Mouse (Mus musculus): ENCODE data around the gene Smug1. TPM values are rescaled to one million over a fixed set of nuclear protein-coding genes. Genes with fewer than 3 reads are reported as not detected.

The Smug1 gene
- polyA plus RNA-seq, 1 experiment from 2014 or later: 13.0 TPM

DNA sequence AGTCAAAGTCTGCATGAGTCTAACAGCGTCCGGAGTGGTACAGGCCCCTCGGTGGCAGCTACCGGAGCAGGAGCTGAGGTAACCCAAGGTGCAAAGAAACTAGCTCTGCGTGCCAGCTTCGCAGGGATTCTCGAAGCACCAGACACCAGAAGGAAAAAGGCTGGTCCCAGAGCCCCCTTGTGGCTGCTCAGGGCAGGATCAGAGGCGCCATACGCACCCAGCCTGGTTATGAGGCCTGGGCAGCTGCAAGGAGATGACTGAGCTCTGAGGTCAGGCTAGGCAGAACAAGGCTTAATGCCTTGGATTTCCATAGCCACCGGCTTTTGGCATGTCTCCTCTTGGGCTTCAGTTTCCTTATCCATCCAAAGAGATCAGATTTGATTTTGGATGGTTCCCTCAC lies 5.6 kb upstream of the Smug1 start:
- Histone ChIP-seq H3K4me1 (replicated peaks; ENCODE audit: insufficient read depth, low read length) (peaks cover 31% of the 10 kb centered on the region), H3K9ac (ENCODE audit: low read depth, low read length) (no peak overlapping the region), H3K36me3 (ENCODE audit: insufficient read depth, low read length) (no peaks in the 10 kb centered on the region), H3K9me3 (replicated peaks; ENCODE audit: low read length) (no peaks in the 10 kb centered on the region), H3K27me3 (ENCODE audit: insufficient read depth, low read length) (0 out of 2 replicates have a peak, but pooled peaks cover 7% of the 10 kb centered on the region), H3K27ac (no peak overlapping the region), H3K4me2 (ENCODE audit: low read length) (no peak overlapping the region), H3K4me3 (replicated peaks; ENCODE audit: low read depth, low read length) (no peak overlapping the region)
- TF ChIP-seq CTCF (IDR thresholded peaks at IDR 0.05; ENCODE audit: low read depth): peak; percentile 86
- ATAC-seq (replicated peaks; ENCODE audit: low FRiP score, low read depth): no peak
- 8% methylated on average over 10 of the region's 10 CpGs for WGBS
- peak; percentile 90 for DNase-seq (ENCODE audit: low spot score)

DNA sequence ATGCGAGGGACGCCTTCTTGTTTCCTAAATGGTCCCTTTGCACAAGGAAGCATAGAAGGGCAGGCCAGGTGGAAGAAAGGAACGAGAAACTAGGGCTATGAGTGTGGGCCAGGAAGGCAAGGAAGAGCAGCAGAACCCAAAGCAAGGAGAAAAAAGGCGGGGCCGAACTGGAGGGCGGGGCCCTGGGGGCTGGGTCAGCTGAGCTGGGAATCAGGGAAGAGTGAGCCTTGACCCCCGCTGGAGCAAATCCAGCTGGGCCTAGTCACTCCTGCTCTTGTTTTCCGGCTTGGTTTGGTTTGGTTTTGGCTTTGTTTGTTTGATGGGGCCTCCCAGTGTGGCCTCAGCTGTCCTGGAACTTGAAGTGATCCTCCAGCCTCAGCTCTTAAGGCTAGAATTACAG lies 4.4 kb upstream of the Smug1 start:
- no peak overlapping the region for H3K4me2 ChIP-seq (ENCODE audit: low read length)
- H3K36me3 ChIP-seq (ENCODE audit: insufficient read depth, low read length): no peaks in the 10 kb centered on the region
- H3K4me3 ChIP-seq (replicated peaks; ENCODE audit: low read depth, low read length): no peak overlapping the region
- H3K4me1 ChIP-seq (replicated peaks; ENCODE audit: insufficient read depth, low read length): peaks cover 23% of the 10 kb centered on the region
- no peaks in the 10 kb centered on the region for H3K9me3 ChIP-seq (replicated peaks; ENCODE audit: low read length)
- no peak for TF ChIP-seq CTCF (IDR thresholded peaks at IDR 0.05; ENCODE audit: low read depth)
- WGBS: 21% methylated on average over 8 of the region's 8 CpGs
- DNase-seq (ENCODE audit: low spot score) (peak; percentile 86), ATAC-seq (replicated peaks; ENCODE audit: low FRiP score, low read depth) (no peak)
- H3K9ac ChIP-seq (ENCODE audit: low read depth, low read length): no peak overlapping the region
- 0 out of 2 replicates have a peak overlapping the region, but pooled peaks have one; percentile 19 for H3K27ac ChIP-seq
- H3K27me3 ChIP-seq (ENCODE audit: insufficient read depth, low read length): 0 out of 2 replicates have a peak, but pooled peaks cover 7% of the 10 kb centered on the region

DNA sequence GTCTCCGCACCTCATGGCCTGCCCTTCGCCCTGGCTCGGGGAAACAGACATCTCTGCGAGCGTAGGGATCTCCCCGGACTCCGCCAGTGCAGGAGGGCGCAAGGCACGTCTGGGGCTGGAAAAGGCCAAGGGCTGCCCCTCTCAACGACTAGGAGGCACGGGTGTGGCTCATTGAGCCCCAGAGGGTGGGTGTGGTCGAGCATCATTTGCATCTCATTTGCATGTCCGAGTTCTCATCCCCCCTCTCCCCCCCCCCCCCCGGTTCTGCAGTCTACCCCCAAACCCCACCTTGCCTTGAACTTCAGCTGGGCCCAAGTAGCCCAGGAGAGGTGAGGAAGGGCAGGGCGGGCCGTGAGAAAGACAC lies 3.4 kb upstream of the Smug1 start:
- DNase-seq (ENCODE audit: low spot score): no peak
- no peak for TF ChIP-seq CTCF (IDR thresholded peaks at IDR 0.05; ENCODE audit: low read depth)
- H3K36me3 ChIP-seq (ENCODE audit: insufficient read depth, low read length): no peaks in the 10 kb centered on the region
- peak overlapping the region; percentile 27; the same call in 1 of the 2 replicates for H3K9ac ChIP-seq (ENCODE audit: low read depth, low read length)
- peak overlapping the region; percentile 95 for H3K4me2 ChIP-seq (ENCODE audit: low read length)
- 17% methylated on average over 15 of the region's 16 CpGs for WGBS
- H3K9me3 ChIP-seq (replicated peaks; ENCODE audit: low read length): no peaks in the 10 kb centered on the region
- no peak overlapping the region for H3K27ac ChIP-seq
- H3K27me3 ChIP-seq (ENCODE audit: insufficient read depth, low read length): 0 out of 2 replicates have a peak, but pooled peaks cover 7% of the 10 kb centered on the region
- peaks cover 23% of the 10 kb centered on the region for H3K4me1 ChIP-seq (replicated peaks; ENCODE audit: insufficient read depth, low read length)
- ATAC-seq (replicated peaks; ENCODE audit: low FRiP score, low read depth): no peak
- H3K4me3 ChIP-seq (replicated peaks; ENCODE audit: low read depth, low read length): peak overlapping the region; percentile 39

DNA sequence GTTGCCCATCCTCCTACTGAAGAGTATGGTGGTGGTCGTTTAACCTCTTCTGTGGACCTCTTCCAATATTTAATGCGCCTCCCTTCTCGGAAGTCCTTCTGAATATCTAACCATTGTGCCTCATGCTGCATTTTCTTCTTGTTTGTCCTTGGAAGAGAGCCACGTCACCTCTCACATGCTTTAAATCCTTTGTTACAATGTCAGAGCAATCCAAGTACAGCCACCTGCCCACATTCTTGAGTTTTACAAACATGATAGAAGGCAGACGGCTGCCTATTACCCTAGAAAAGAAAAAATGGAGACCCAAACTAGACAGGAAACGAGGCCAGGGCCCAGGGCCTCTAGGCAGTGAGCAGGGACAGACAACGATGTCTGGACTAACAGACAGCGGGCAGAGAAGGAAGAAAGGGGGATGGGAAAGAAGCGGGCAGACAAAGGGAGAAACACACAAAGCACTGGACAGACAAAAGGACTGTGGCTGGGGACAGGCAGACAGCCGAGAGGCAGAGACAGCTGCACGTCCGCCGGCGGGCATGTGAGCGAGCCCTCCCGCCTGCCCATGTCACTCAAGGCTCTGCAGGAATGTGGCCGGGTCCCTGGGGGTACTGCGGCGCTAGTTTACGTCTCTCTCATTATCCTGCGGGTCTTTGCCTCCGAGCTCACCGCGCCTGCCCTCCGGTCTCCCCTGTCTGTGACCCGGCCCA lies 2.9 kb upstream of the Smug1 start:
- Histone ChIP-seq H3K4me2 (ENCODE audit: low read length) (peak overlapping the region; percentile 95), H3K4me3 (replicated peaks; ENCODE audit: low read depth, low read length) (peak overlapping the region; percentile 39), H3K36me3 (ENCODE audit: insufficient read depth, low read length) (no peaks in the 10 kb centered on the region), H3K4me1 (replicated peaks; ENCODE audit: insufficient read depth, low read length) (peaks cover 26% of the 10 kb centered on the region), H3K27me3 (ENCODE audit: insufficient read depth, low read length) (0 out of 2 replicates have a peak, but pooled peaks cover 7% of the 10 kb centered on the region), H3K9ac (ENCODE audit: low read depth, low read length) (peak overlapping the region; percentile 59), H3K27ac (no peak overlapping the region), H3K9me3 (replicated peaks; ENCODE audit: low read length) (no peaks in the 10 kb centered on the region)
- TF ChIP-seq CTCF (IDR thresholded peaks at IDR 0.05; ENCODE audit: low read depth): no peak
- ATAC-seq (replicated peaks; ENCODE audit: low FRiP score, low read depth) (no peak), DNase-seq (ENCODE audit: low spot score) (peak; percentile 48)
- 10% methylated on average over 26 of the region's 26 CpGs for WGBS

DNA sequence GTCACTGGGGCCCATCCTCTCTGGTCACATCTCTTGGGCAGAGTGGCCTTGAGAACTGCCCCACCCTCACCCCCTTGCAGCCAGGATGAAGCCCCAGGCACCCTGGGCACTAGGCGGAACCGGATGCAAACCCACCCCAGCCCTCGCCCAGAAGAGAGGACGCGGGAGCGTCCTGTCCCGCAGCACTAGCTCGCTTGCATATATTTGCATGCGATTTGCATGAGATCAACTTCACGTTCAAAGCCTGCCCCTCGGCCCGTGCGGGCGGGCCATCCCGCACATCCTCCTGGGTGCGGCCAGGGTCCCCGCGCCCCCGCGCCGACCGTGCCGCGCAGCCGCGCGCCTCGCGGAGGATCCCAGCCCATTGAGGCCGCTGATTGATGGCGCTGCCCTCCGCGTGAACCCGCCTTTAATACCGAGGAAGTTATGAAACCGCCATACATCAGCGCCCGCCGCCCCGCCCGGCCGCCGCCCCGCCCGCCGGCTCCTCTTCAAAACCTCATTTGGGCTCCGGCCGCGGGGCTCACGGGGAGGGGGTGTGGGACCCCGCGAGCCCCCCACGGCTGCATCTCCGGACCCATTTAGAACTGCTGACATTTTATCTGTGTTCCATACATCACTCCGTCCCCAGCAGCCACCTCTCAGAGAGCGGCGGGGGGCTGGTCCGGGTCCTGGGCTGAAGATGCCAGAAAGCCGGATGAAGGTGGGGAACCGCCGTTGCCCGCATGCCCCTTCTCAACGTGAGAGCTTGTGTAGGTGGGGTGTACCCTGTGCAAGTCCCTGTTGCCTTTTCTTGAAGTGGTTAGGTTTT lies 2.1 kb upstream of the Smug1 start:
- no peak for TF ChIP-seq CTCF (IDR thresholded peaks at IDR 0.05; ENCODE audit: low read depth)
- Histone ChIP-seq H3K4me3 (replicated peaks; ENCODE audit: low read depth, low read length) (peak overlapping the region; percentile 39), H3K27ac (peak overlapping the region; percentile 44; the same call in 1 of the 2 replicates), H3K9ac (ENCODE audit: low read depth, low read length) (peak overlapping the region; percentile 59), H3K4me2 (ENCODE audit: low read length) (peak overlapping the region; percentile 95), H3K36me3 (ENCODE audit: insufficient read depth, low read length) (no peaks in the 10 kb centered on the region), H3K4me1 (replicated peaks; ENCODE audit: insufficient read depth, low read length) (peaks cover 26% of the 10 kb centered on the region), H3K9me3 (replicated peaks; ENCODE audit: low read length) (no peaks in the 10 kb centered on the region), H3K27me3 (ENCODE audit: insufficient read depth, low read length) (0 out of 2 replicates have a peak, but pooled peaks cover 7% of the 10 kb centered on the region)
- 2% methylated on average over 63 of the region's 63 CpGs for WGBS
- ATAC-seq (replicated peaks; ENCODE audit: low FRiP score, low read depth) (peak; percentile 19; the same call in 1 of the 2 replicates), DNase-seq (ENCODE audit: low spot score) (peak; percentile 80)

DNA sequence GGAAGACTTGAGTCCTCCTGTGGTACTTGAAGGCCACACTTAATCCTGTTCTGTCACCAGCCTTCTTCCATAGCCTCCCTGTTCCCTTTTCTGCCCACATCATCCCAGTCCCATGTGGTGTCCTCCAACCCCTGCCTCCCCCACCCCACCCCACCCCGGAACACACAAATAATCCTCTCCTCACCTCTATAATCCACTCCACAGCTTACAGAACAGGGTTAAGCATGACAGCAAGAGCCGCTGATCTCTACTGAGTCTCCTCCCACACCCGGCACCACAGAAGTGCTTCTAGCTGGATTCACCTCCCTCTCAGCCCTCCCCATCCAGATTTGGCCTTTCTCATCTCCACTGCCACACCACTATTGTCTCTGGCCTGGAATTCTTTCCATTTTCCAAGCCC lies 894 bp upstream of the Smug1 start:
- Histone ChIP-seq H3K9me3 (replicated peaks; ENCODE audit: low read length) (no peaks in the 10 kb centered on the region), H3K4me3 (replicated peaks; ENCODE audit: low read depth, low read length) (no peak overlapping the region), H3K36me3 (ENCODE audit: insufficient read depth, low read length) (no peaks in the 10 kb centered on the region), H3K4me2 (ENCODE audit: low read length) (no peak overlapping the region), H3K27me3 (ENCODE audit: insufficient read depth, low read length) (no peaks in the 10 kb centered on the region), H3K4me1 (replicated peaks; ENCODE audit: insufficient read depth, low read length) (peaks cover 26% of the 10 kb centered on the region), H3K9ac (ENCODE audit: low read depth, low read length) (no peak overlapping the region), H3K27ac (no peak overlapping the region)
- ATAC-seq (replicated peaks; ENCODE audit: low FRiP score, low read depth) (no peak), DNase-seq (ENCODE audit: low spot score) (peak; percentile 47)
- TF ChIP-seq CTCF (IDR thresholded peaks at IDR 0.05; ENCODE audit: low read depth): no peak
- WGBS: 29% methylated on average over 3 of the region's 3 CpGs

All from kidney, postnatal 0 days (tissue).